Mouse (Mus musculus): Measurements from ENCODE around the gene Rab11fip3. TPM values are rescaled to one million over a fixed set of nuclear protein-coding genes. Genes with fewer than 3 reads are reported as not detected.

The Rab11fip3 gene
- polyA plus RNA-seq, 1 experiment from 2014 or later: 30.4 TPM

Other genes with a start within 250 kb of the Rab11fip3 start
- 26.0 and 29.6 TPM in 2 replicates for gene Wdr24, start 245.9 kb downstream of the Rab11fip3 start, polyA plus RNA-seq (2016; fragmentation: Nextera tagmentation; extraction: Ambion mirVana)
- 53.9 and 57.0 TPM in 2 replicates for gene Jmjd8, start 240.7 kb downstream of the Rab11fip3 start, polyA plus RNA-seq (2016; fragmentation: Nextera tagmentation; extraction: Ambion mirVana)
- 334 and 338 TPM in 2 replicates for gene Stub1, start 236.2 kb downstream of the Rab11fip3 start, polyA plus RNA-seq (2016; fragmentation: Nextera tagmentation; extraction: Ambion mirVana)
- gene Rhbdl1, start 232.3 kb downstream of the Rab11fip3 start, polyA plus RNA-seq (2016; fragmentation: Nextera tagmentation; extraction: Ambion mirVana): 1.2 and 1.6 TPM in 2 replicates
- 1.5 and 2.4 TPM in 2 replicates for gene Gm20683, start 227.8 kb downstream of the Rab11fip3 start, polyA plus RNA-seq (2016; fragmentation: Nextera tagmentation; extraction: Ambion mirVana)
- 23.0 and 26.9 TPM in 2 replicates for gene Rhot2, start 224.7 kb downstream of the Rab11fip3 start, polyA plus RNA-seq (2016; fragmentation: Nextera tagmentation; extraction: Ambion mirVana)
- gene Wdr90, start 208.1 kb downstream of the Rab11fip3 start, polyA plus RNA-seq (2016; fragmentation: Nextera tagmentation; extraction: Ambion mirVana): 36.3 and 42.0 TPM in 2 replicates
- gene Mcrip2, start 200.8 kb downstream of the Rab11fip3 start, polyA plus RNA-seq (2016; fragmentation: Nextera tagmentation; extraction: Ambion mirVana): 9.0 and 10.1 TPM in 2 replicates
- gene Mettl26, start 194.5 kb downstream of the Rab11fip3 start, polyA plus RNA-seq (2016; fragmentation: Nextera tagmentation; extraction: Ambion mirVana): 56.8 and 57.0 TPM in 2 replicates
- 0.45 and 0.62 TPM in 2 replicates for gene Wfikkn1, start 188.7 kb downstream of the Rab11fip3 start, polyA plus RNA-seq (2016; fragmentation: Nextera tagmentation; extraction: Ambion mirVana)
- gene Rab40c, start 149.8 kb downstream of the Rab11fip3 start, polyA plus RNA-seq (2016; fragmentation: Nextera tagmentation; extraction: Ambion mirVana): 37.4 and 40.9 TPM in 2 replicates
- gene Pigq, start 124.6 kb downstream of the Rab11fip3 start, polyA plus RNA-seq (2016; fragmentation: Nextera tagmentation; extraction: Ambion mirVana): 49.9 and 51.7 TPM in 2 replicates
- 0.14 and 0.69 TPM in 2 replicates for gene Nhlrc4, start 124.6 kb downstream of the Rab11fip3 start, polyA plus RNA-seq (2016; fragmentation: Nextera tagmentation; extraction: Ambion mirVana)
- 0.14 and 0.20 TPM in 2 replicates for gene A930017K11Rik, start 117.0 kb downstream of the Rab11fip3 start, polyA plus RNA-seq (2016; fragmentation: Nextera tagmentation; extraction: Ambion mirVana)
- gene Capn15, start 83.8 kb downstream of the Rab11fip3 start, polyA plus RNA-seq (2016; fragmentation: Nextera tagmentation; extraction: Ambion mirVana): 33.1 and 34.6 TPM in 2 replicates
- 38.5 and 39.0 TPM in 2 replicates for gene Decr2, start 20.8 kb upstream of the Rab11fip3 start, polyA plus RNA-seq (2016; fragmentation: Nextera tagmentation; extraction: Ambion mirVana)
- 122 and 128 TPM in 2 replicates for gene Nme4, start 26.0 kb upstream of the Rab11fip3 start, polyA plus RNA-seq (2016; fragmentation: Nextera tagmentation; extraction: Ambion mirVana)
- gene Tmem8, start 43.7 kb upstream of the Rab11fip3 start, polyA plus RNA-seq (2016; fragmentation: Nextera tagmentation; extraction: Ambion mirVana): 0.99 and 1.3 TPM in 2 replicates
- 204 and 216 TPM in 2 replicates for gene Mrpl28, start 53.9 kb upstream of the Rab11fip3 start, polyA plus RNA-seq (2016; fragmentation: Nextera tagmentation; extraction: Ambion mirVana)
- 15.3 and 27.8 TPM in 2 replicates for gene Axin1, start 69.1 kb upstream of the Rab11fip3 start, polyA plus RNA-seq (2016; fragmentation: Nextera tagmentation; extraction: Ambion mirVana)
- 0.34 and 0.61 TPM in 2 replicates for gene Pdia2, start 129.5 kb upstream of the Rab11fip3 start, polyA plus RNA-seq (2016; fragmentation: Nextera tagmentation; extraction: Ambion mirVana)
- gene Rgs11, start 133.4 kb upstream of the Rab11fip3 start, polyA plus RNA-seq (2016; fragmentation: Nextera tagmentation; extraction: Ambion mirVana): 4.9 and 7.1 TPM in 2 replicates
- gene Arhgdig, start 138.2 kb upstream of the Rab11fip3 start, polyA plus RNA-seq (2016; fragmentation: Nextera tagmentation; extraction: Ambion mirVana): 20.7 and 22.9 TPM in 2 replicates
- gene Fam234a, start 174.7 kb upstream of the Rab11fip3 start, polyA plus RNA-seq (2016; fragmentation: Nextera tagmentation; extraction: Ambion mirVana): 37.9 and 40.8 TPM in 2 replicates
- gene Luc7l, start 183.3 kb upstream of the Rab11fip3 start, polyA plus RNA-seq (2016; fragmentation: Nextera tagmentation; extraction: Ambion mirVana): 153 and 155 TPM in 2 replicates

Measured in embryonic facial prominence, embryonic 12.5 days (tissue).